Mouse (Mus musculus): Measurements from ENCODE around the gene Tcf12. TPM values are rescaled to one million over a fixed set of nuclear protein-coding genes. Genes with fewer than 3 reads are reported as not detected.
A peak's percentile ranks its signal among the peaks of the same experiment; 100 is the strongest.

Tcf12 gene
- polyA plus RNA-seq (2012): 46.9 and 70.9 TPM in 2 replicates

GRCm38 (mm10) chr9:72111622-72112550 is at the start of gene Tcf12:
TSS of gene Tcf12 (minus strand) at chr9:72111871.
- no peak for TF ChIP-seq GATA1 (IDR thresholded peaks at IDR 0.05; ENCODE audit: low read length)

GRCm38 (mm10) chr9:72158392-72158791 is 46.7 kb upstream of the Tcf12 start:
- TF ChIP-seq GATA1 (IDR thresholded peaks at IDR 0.05; ENCODE audit: low read length): no peak

GRCm38 (mm10) chr9:72157091-72157490 is 45.4 kb upstream of the Tcf12 start:
- no peak for TF ChIP-seq GATA1 (IDR thresholded peaks at IDR 0.05; ENCODE audit: low read length)

GRCm38 (mm10) chr9:72155250-72156138 is 43.8 kb upstream of the Tcf12 start:
- TF ChIP-seq GATA1 (IDR thresholded peaks at IDR 0.05; ENCODE audit: low read length): no peak

- TF ChIP-seq GATA1 (IDR thresholded peaks at IDR 0.05; ENCODE audit: low read length): peak; percentile 79
These were observed 32.5 kb upstream of the Tcf12 start for GRCm38 (mm10) chr9:72144148-72144547.

- TF ChIP-seq GATA1 (IDR thresholded peaks at IDR 0.05; ENCODE audit: low read length): no peak
These were observed 26.2 kb upstream of the Tcf12 start for GRCm38 (mm10) chr9:72137899-72138298.

- no peak for TF ChIP-seq GATA1 (IDR thresholded peaks at IDR 0.05; ENCODE audit: low read length)
These were observed 22.1 kb upstream of the Tcf12 start for GRCm38 (mm10) chr9:72133772-72134245.

GRCm38 (mm10) chr9:72133089-72133771 is 21.6 kb upstream of the Tcf12 start:
- no peak for TF ChIP-seq GATA1 (IDR thresholded peaks at IDR 0.05; ENCODE audit: low read length)

GRCm38 (mm10) chr9:72132728-72133088 is 21.0 kb upstream of the Tcf12 start:
- no peak for TF ChIP-seq GATA1 (IDR thresholded peaks at IDR 0.05; ENCODE audit: low read length)

- TF ChIP-seq GATA1 (IDR thresholded peaks at IDR 0.05; ENCODE audit: low read length): no peak
These were observed 18.2 kb upstream of the Tcf12 start for GRCm38 (mm10) chr9:72129884-72130283.

GRCm38 (mm10) chr9:72125442-72125841 is 13.8 kb upstream of the Tcf12 start:
- TF ChIP-seq GATA1 (IDR thresholded peaks at IDR 0.05; ENCODE audit: low read length): no peak

GRCm38 (mm10) chr9:72118490-72118889 is 6.8 kb upstream of the Tcf12 start:
- TF ChIP-seq GATA1 (IDR thresholded peaks at IDR 0.05; ENCODE audit: low read length): no peak

- no peak for TF ChIP-seq GATA1 (IDR thresholded peaks at IDR 0.05; ENCODE audit: low read length)
These were observed 558 bp downstream of the Tcf12 start for GRCm38 (mm10) chr9:72111004-72111621.

- TF ChIP-seq GATA1 (IDR thresholded peaks at IDR 0.05; ENCODE audit: low read length): no peak
These were observed 1.1 kb downstream of the Tcf12 start for GRCm38 (mm10) chr9:72110627-72111003.

- no peak for TF ChIP-seq GATA1 (IDR thresholded peaks at IDR 0.05; ENCODE audit: low read length)
These were observed 8.2 kb downstream of the Tcf12 start for GRCm38 (mm10) chr9:72103471-72103870.

Data from G1E-ER4 (cell line).